Mouse (Mus musculus) embryonic facial prominence, embryonic 10.5 days (tissue): ENCODE results near the gene Fbxl20. TPM values are rescaled to one million over a fixed set of nuclear protein-coding genes. Genes with fewer than 3 reads are reported as not detected.

Experiments
- DNase-seq: peaks from one replicate; pipeline ENCODE4 v3.0.0-alpha.2; 2017; ENCODE audit warnings: low spot score
- H3K27ac ChIP-seq: fragments of 300-500 bp; sonication (generic); replicated peaks from 2 replicates; pipeline ENCODE4 v1.5.1; 2016; ENCODE audit warnings: mild to moderate bottlenecking
- H3K27me3 ChIP-seq: fragments of 300-500 bp; sonication (generic); replicated peaks from 2 replicates; pipeline ENCODE4 v1.6.1; 2016; ENCODE audit warnings: low read depth, mild to moderate bottlenecking; ENCODE audit not compliant: poor library complexity, severe bottlenecking
- H3K36me3 ChIP-seq: fragments of 300-500 bp; sonication (generic); replicated peaks from 2 replicates; pipeline ENCODE4 v1.6.1; 2016; ENCODE audit warnings: mild to moderate bottlenecking, moderate library complexity
- H3K4me1 ChIP-seq: fragments of 300-500 bp; sonication (generic); 2 replicates; pipeline ENCODE4 v1.6.1; 2016
- H3K4me3 ChIP-seq: fragments of 300-500 bp; sonication (generic); 2 replicates; pipeline ENCODE4 v1.5.1; 2016; ENCODE audit warnings: mild to moderate bottlenecking, moderate library complexity
- H3K9me3 ChIP-seq: fragments of 300-500 bp; sonication (generic); 2 replicates; pipeline ENCODE4 v1.6.1; 2016; ENCODE audit warnings: mild to moderate bottlenecking
- WGBS: fragments of 180-500 bp; shearing (Covaris S2); methylation state at CpG from one replicate; pipeline ENCODE4 v1.1.7; 2016; 5-methylcytosine and 5-hydroxymethylcytosine counted together
- polyA plus RNA-seq: library from polyadenylated mRNA; unstranded; fragments of >200 nt; fragmentation: Nextera tagmentation; extraction: Ambion mirVana; gene quantifications from 2 replicates; pipeline ENCODE4 v1.2.1, GENCODE M21; 2016

Gene Fbxl20
- polyA plus RNA-seq, 1 experiment from 2014 or later = 23.0 TPM

GRCm38 (mm10) chr11:98080450-98080849 is 69.8 kb downstream of the Fbxl20 start:
- DNase-seq = no peak
- no peaks in the 10 kb centered on the region for H3K27me3 ChIP-seq
- WGBS = 87% methylated on average over 6 of the region's 6 CpGs
- H3K36me3 ChIP-seq = peaks cover 9% of the 10 kb centered on the region
- no peak overlapping the region for H3K4me3 ChIP-seq
- no peaks in the 10 kb centered on the region for H3K9me3 ChIP-seq
- no peaks in the 10 kb centered on the region for H3K4me1 ChIP-seq
- no peak overlapping the region for H3K27ac ChIP-seq

- H3K9me3 ChIP-seq = no peaks in the 10 kb centered on the region
- H3K36me3 ChIP-seq = peaks cover 6% of the 10 kb centered on the region
- H3K4me1 ChIP-seq = peaks cover 4% of the 10 kb centered on the region
- H3K27me3 ChIP-seq = no peaks in the 10 kb centered on the region
- no peak overlapping the region for H3K4me3 ChIP-seq
- WGBS = 82% methylated on average over 8 of the region's 8 CpGs
- no peak for DNase-seq
- no peak overlapping the region for H3K27ac ChIP-seq
Measured at GRCm38 (mm10) chr11:98077086-98077485, 73.1 kb downstream of the Fbxl20 start.

- Histone ChIP-seq H3K9me3 (no peaks in the 10 kb centered on the region), H3K27me3 (no peaks in the 10 kb centered on the region), H3K27ac (no peak overlapping the region), H3K4me3 (peak overlapping the region; percentile 30), H3K36me3 (no peaks in the 10 kb centered on the region), H3K4me1 (peaks cover 4% of the 10 kb centered on the region)
- 21% methylated on average over 13 of the region's 13 CpGs for WGBS
- DNase-seq = peak; percentile 88
Measured at GRCm38 (mm10) chr11:98075195-98075808, 74.9 kb downstream of the Fbxl20 start.

- peaks cover 4% of the 10 kb centered on the region for H3K4me1 ChIP-seq
- no peak overlapping the region for H3K27ac ChIP-seq
- no peaks in the 10 kb centered on the region for H3K9me3 ChIP-seq
- no peak for DNase-seq
- H3K36me3 ChIP-seq = no peaks in the 10 kb centered on the region
- WGBS = 92% methylated on average over 4 of the region's 4 CpGs
- no peak overlapping the region for H3K4me3 ChIP-seq
- H3K27me3 ChIP-seq = no peaks in the 10 kb centered on the region
Measured at GRCm38 (mm10) chr11:98073442-98073841, 76.8 kb downstream of the Fbxl20 start.

GRCm38 (mm10) chr11:98067255-98067654 is 82.9 kb downstream of the Fbxl20 start:
- 92% methylated on average over 21 of the region's 21 CpGs for WGBS
- H3K4me3 ChIP-seq = no peak overlapping the region
- no peak for DNase-seq

GRCm38 (mm10) chr11:98066201-98066600 is 84.0 kb downstream of the Fbxl20 start:
- H3K9me3 ChIP-seq = peaks cover 10% of the 10 kb centered on the region
- H3K27me3 ChIP-seq = no peaks in the 10 kb centered on the region
- no peak overlapping the region for H3K27ac ChIP-seq
- no peak for DNase-seq
- H3K36me3 ChIP-seq = no peaks in the 10 kb centered on the region
- 89% methylated on average over 12 of the region's 12 CpGs for WGBS
- H3K4me3 ChIP-seq = no peak overlapping the region
- no peaks in the 10 kb centered on the region for H3K4me1 ChIP-seq

More at GRCm38 (mm10) chr11:98067255-98067654, 82.9 kb downstream of the Fbxl20 start:
- H3K9me3 ChIP-seq = peaks cover 10% of the 10 kb centered on the region
- H3K36me3 ChIP-seq = no peaks in the 10 kb centered on the region
- H3K4me1 ChIP-seq = no peaks in the 10 kb centered on the region
- H3K27ac ChIP-seq = no peak overlapping the region
- no peaks in the 10 kb centered on the region for H3K27me3 ChIP-seq

GRCm38 (mm10) chr11:98061904-98062562 is 88.2 kb downstream of the Fbxl20 start:
- Histone ChIP-seq H3K9me3 (0 out of 2 replicates have a peak, but pooled peaks cover 4% of the 10 kb centered on the region), H3K4me1 (peaks cover 16% of the 10 kb centered on the region; the same call in 1 of the 2 replicates), H3K27ac (no peak overlapping the region), H3K27me3 (peaks cover 17% of the 10 kb centered on the region), H3K4me3 (no peak overlapping the region), H3K36me3 (no peaks in the 10 kb centered on the region)
- 60% methylated on average over 6 of the region's 6 CpGs for WGBS
- DNase-seq = no peak

- DNase-seq = no peak
- H3K4me1 ChIP-seq = peaks cover 17% of the 10 kb centered on the region; the same call in 1 of the 2 replicates
- no peak overlapping the region for H3K27ac ChIP-seq
- H3K9me3 ChIP-seq = no peaks in the 10 kb centered on the region
- H3K36me3 ChIP-seq = no peaks in the 10 kb centered on the region
- peaks cover 22% of the 10 kb centered on the region for H3K27me3 ChIP-seq
- WGBS = 69% methylated on average over 3 of the region's 3 CpGs
- H3K4me3 ChIP-seq = no peak overlapping the region
Measured at GRCm38 (mm10) chr11:98061441-98061840, 88.8 kb downstream of the Fbxl20 start.

- 76% methylated on average over 5 of the region's 5 CpGs for WGBS
- no peaks in the 10 kb centered on the region for H3K9me3 ChIP-seq
- DNase-seq = no peak
- no peak overlapping the region for H3K4me3 ChIP-seq
- no peaks in the 10 kb centered on the region for H3K36me3 ChIP-seq
- H3K4me1 ChIP-seq = peaks cover 17% of the 10 kb centered on the region; the same call in 1 of the 2 replicates
- peaks cover 31% of the 10 kb centered on the region for H3K27me3 ChIP-seq
- no peak overlapping the region; the same call in 1 of the 2 replicates for H3K27ac ChIP-seq
Measured at GRCm38 (mm10) chr11:98060104-98060692, 90.0 kb downstream of the Fbxl20 start.

- no peak overlapping the region for H3K27ac ChIP-seq
- WGBS = 65% methylated on average over 7 of the region's 7 CpGs
- DNase-seq = no peak
Measured at GRCm38 (mm10) chr11:98059662-98060061, 90.5 kb downstream of the Fbxl20 start.

GRCm38 (mm10) chr11:98057998-98058397 is 92.2 kb downstream of the Fbxl20 start:
- DNase-seq = no peak
- Histone ChIP-seq H3K27ac (no peak overlapping the region), H3K27me3 (peaks cover 53% of the 10 kb centered on the region), H3K36me3 (no peaks in the 10 kb centered on the region), H3K9me3 (no peaks in the 10 kb centered on the region), H3K4me1 (peaks cover 26% of the 10 kb centered on the region), H3K4me3 (no peak overlapping the region)
- 84% methylated on average over 5 of the region's 5 CpGs for WGBS

More at GRCm38 (mm10) chr11:98059662-98060061, 90.5 kb downstream of the Fbxl20 start:
- H3K9me3 ChIP-seq = no peaks in the 10 kb centered on the region
- H3K36me3 ChIP-seq = no peaks in the 10 kb centered on the region
- no peak overlapping the region for H3K4me3 ChIP-seq
- H3K4me1 ChIP-seq = peaks cover 17% of the 10 kb centered on the region; the same call in 1 of the 2 replicates
- H3K27me3 ChIP-seq = peaks cover 36% of the 10 kb centered on the region

- no peaks in the 10 kb centered on the region for H3K36me3 ChIP-seq
- H3K4me1 ChIP-seq = peaks cover 31% of the 10 kb centered on the region
- H3K4me3 ChIP-seq = no peak overlapping the region; the same call in 1 of the 2 replicates
- H3K27ac ChIP-seq = no peak overlapping the region
- no peaks in the 10 kb centered on the region for H3K9me3 ChIP-seq
- peaks cover 58% of the 10 kb centered on the region for H3K27me3 ChIP-seq
- WGBS = 28% methylated on average over 9 of the region's 9 CpGs
- no peak for DNase-seq
Measured at GRCm38 (mm10) chr11:98057466-98057865, 92.7 kb downstream of the Fbxl20 start.
